Mouse (Mus musculus): ENCODE data around the gene Arl15.

Gene Arl15

GRCm38 (mm10) chr13:114053261-114053660, 259.0 kb downstream of the Arl15 start:
- DNase-seq (ENCODE audit: low read depth, low spot score), result no peak

GRCm38 (mm10) chr13:114055686-114056085, 261.4 kb downstream of the Arl15 start:
- DNase-seq (ENCODE audit: low read depth, low spot score), result no peak

- no peak for DNase-seq (ENCODE audit: low read depth, low spot score)
Observed at GRCm38 (mm10) chr13:114060258-114060657, 266.0 kb downstream of the Arl15 start.

- no peak for DNase-seq (ENCODE audit: low read depth, low spot score)
Observed at GRCm38 (mm10) chr13:114061234-114061633, 266.9 kb downstream of the Arl15 start.

GRCm38 (mm10) chr13:114064069-114064468, 269.8 kb downstream of the Arl15 start:
- DNase-seq (ENCODE audit: low read depth, low spot score), result no peak

- DNase-seq (ENCODE audit: low read depth, low spot score), result no peak
Observed at GRCm38 (mm10) chr13:114065012-114065411, 270.7 kb downstream of the Arl15 start.

- no peak for DNase-seq (ENCODE audit: low read depth, low spot score)
Observed at GRCm38 (mm10) chr13:114068421-114068820, 274.1 kb downstream of the Arl15 start.

GRCm38 (mm10) chr13:114071439-114071838, 277.1 kb downstream of the Arl15 start:
- no peak for DNase-seq (ENCODE audit: low read depth, low spot score)

- DNase-seq (ENCODE audit: low read depth, low spot score), result no peak
Observed at GRCm38 (mm10) chr13:114074471-114074870, 280.2 kb downstream of the Arl15 start.

GRCm38 (mm10) chr13:114075724-114076384, 281.5 kb downstream of the Arl15 start:
- no peak for DNase-seq (ENCODE audit: low read depth, low spot score)

- no peak for DNase-seq (ENCODE audit: low read depth, low spot score)
Observed at GRCm38 (mm10) chr13:114077181-114077580, 282.9 kb downstream of the Arl15 start.

- DNase-seq (ENCODE audit: low read depth, low spot score), result no peak
Observed at GRCm38 (mm10) chr13:114077584-114078270, 283.4 kb downstream of the Arl15 start.

GRCm38 (mm10) chr13:114078851-114079250, 284.5 kb downstream of the Arl15 start:
- DNase-seq (ENCODE audit: low read depth, low spot score), result no peak

GRCm38 (mm10) chr13:114079751-114080150, 285.4 kb downstream of the Arl15 start:
- no peak for DNase-seq (ENCODE audit: low read depth, low spot score)

- DNase-seq (ENCODE audit: low read depth, low spot score), result no peak
Observed at GRCm38 (mm10) chr13:114080491-114080890, 286.2 kb downstream of the Arl15 start.

- no peak for DNase-seq (ENCODE audit: low read depth, low spot score)
Observed at GRCm38 (mm10) chr13:114083570-114084138, 289.3 kb downstream of the Arl15 start.

- DNase-seq (ENCODE audit: low read depth, low spot score), result no peak
Observed at GRCm38 (mm10) chr13:114085442-114085841, 291.1 kb downstream of the Arl15 start.

GRCm38 (mm10) chr13:114086325-114086724, 292.0 kb downstream of the Arl15 start:
- no peak for DNase-seq (ENCODE audit: low read depth, low spot score)

GRCm38 (mm10) chr13:114086801-114087200, 292.5 kb downstream of the Arl15 start:
- no peak for DNase-seq (ENCODE audit: low read depth, low spot score)

- no peak for DNase-seq (ENCODE audit: low read depth, low spot score)
Observed at GRCm38 (mm10) chr13:114087696-114088465, 293.6 kb downstream of the Arl15 start.

- DNase-seq (ENCODE audit: low read depth, low spot score), result no peak
Observed at GRCm38 (mm10) chr13:114090786-114091185, 296.5 kb downstream of the Arl15 start.

GRCm38 (mm10) chr13:114091231-114091630, 296.9 kb downstream of the Arl15 start:
- no peak for DNase-seq (ENCODE audit: low read depth, low spot score)

Measured in brain, embryonic 18.5 days (tissue).